In genomic region chr19:28927396-28927795, GRCm38 (mm10) we compare ENCODE assay signal across 30 mouse cellular contexts. TPM values are rescaled to one million over a fixed set of nuclear protein-coding genes. Genes with fewer than 3 reads are reported as not detected.
DNase-seq lines count a peak whose midpoint lies in the region; ATAC-seq and TF ChIP-seq lines count a peak whose summit lies in the region.
"Had no signal": no experiment of that assay in that cellular context is flagged by ENCODE, and none has a peak within 500 bp of the region (broad histone marks: within the 10 kb centered on the region; RNA-seq: fewer than 3 reads in every experiment).

No protein-coding gene starts in this region.

- H3K36me3 ChIP-seq in heart, embryonic 11.5 days (ENCODE audit: control insufficient read depth, insufficient read depth, low read length): no peaks in the 10 kb centered on the region
- H3K36me3 ChIP-seq in heart, adult 2 months (ENCODE audit: control insufficient read depth, insufficient read depth, low read length): no peaks in the 10 kb centered on the region
- H3K36me3 ChIP-seq in heart, postnatal 0 days (replicated peaks; ENCODE audit: control insufficient read depth, insufficient read depth, low read length): no peaks in the 10 kb centered on the region
- H3K36me3 ChIP-seq: embryonic facial prominence, embryonic 12.5 days; G1E; hindbrain, embryonic 13.5 days; limb, embryonic 10.5 days; limb, embryonic 15.5 days had no signal

- TF ChIP-seq POLR2A in heart, adult 2 months (IDR thresholded peaks at IDR 0.05; ENCODE audit: insufficient read depth, low read depth, low read length): no peak

- no peak overlapping the region for H3K4me2 ChIP-seq in heart, embryonic 11.5 days
- no peak overlapping the region for H3K4me2 ChIP-seq in heart, postnatal 0 days (ENCODE audit: low read depth, low read length)
- H3K4me2 ChIP-seq: embryonic facial prominence, embryonic 12.5 days; hindbrain, embryonic 13.5 days; limb, embryonic 15.5 days had no signal

- peaks cover 12% of the 10 kb centered on the region for H3K4me1 ChIP-seq in heart, embryonic 11.5 days (ENCODE audit: control insufficient read depth, insufficient read depth, low read length)
- H3K4me1 ChIP-seq in heart, adult 2 months (ENCODE audit: control insufficient read depth, insufficient read depth, low read length): no peaks in the 10 kb centered on the region
- H3K4me1 ChIP-seq in heart, postnatal 0 days (ENCODE audit: control insufficient read depth, insufficient read depth): peaks cover 11% of the 10 kb centered on the region; the same call in 1 of the 2 replicates
- H3K4me1 ChIP-seq: embryonic facial prominence, embryonic 12.5 days; hindbrain, embryonic 13.5 days; limb, embryonic 10.5 days; limb, embryonic 15.5 days had no signal

- no peak overlapping the region for H3K4me3 ChIP-seq in heart, embryonic 11.5 days (ENCODE audit: low read depth, low read length)
- H3K4me3 ChIP-seq in heart, adult 2 months: no peak overlapping the region
- no peak overlapping the region for H3K4me3 ChIP-seq in heart, postnatal 0 days (ENCODE audit: low read depth, low read length)
- H3K4me3 ChIP-seq: embryonic facial prominence, embryonic 12.5 days; hindbrain, embryonic 13.5 days; limb, embryonic 10.5 days; limb, embryonic 15.5 days had no signal

- no peaks in the 10 kb centered on the region for H3K9me3 ChIP-seq in heart, embryonic 11.5 days (replicated peaks; ENCODE audit: control insufficient read depth, low read length)
- H3K9me3 ChIP-seq in heart, postnatal 0 days (replicated peaks; ENCODE audit: control insufficient read depth, low read length): no peaks in the 10 kb centered on the region
- H3K9me3 ChIP-seq: embryonic facial prominence, embryonic 12.5 days; G1E; hindbrain, embryonic 13.5 days; limb, embryonic 10.5 days; limb, embryonic 15.5 days had no signal

- 12% methylated on average over 4 of the region's 4 CpGs for WGBS in heart, embryonic 11.5 days (ENCODE audit: insufficient replicate concordance)
- 11% methylated on average over 4 of the region's 4 CpGs for WGBS in heart, adult 2 months
- 10% methylated on average over 4 of the region's 4 CpGs for WGBS in heart, postnatal 0 days

- intact Hi-C loops in heart, adult 2 months (cut with DNase I): no loop called here

- no peak for ATAC-seq in heart, embryonic 11.5 days (replicated peaks; ENCODE audit: insufficient number of reproducible peaks, low FRiP score, low TSS enrichment)
- ATAC-seq in heart, postnatal 0 days (ENCODE audit: insufficient read depth, low read depth): 0 out of 2 replicates have a peak, but pooled peaks have one; percentile 11
- ATAC-seq: forebrain, embryonic 16.5 days; intestine, embryonic 16.5 days; liver, postnatal 0 days; Patski had no signal

- H3K9ac ChIP-seq in heart, embryonic 11.5 days (ENCODE audit: low read depth, low read length): no peak overlapping the region
- H3K9ac ChIP-seq in heart, adult 2 months (ENCODE audit: low read depth, low read length): no peak overlapping the region
- no peak overlapping the region for H3K9ac ChIP-seq in heart, postnatal 0 days (replicated peaks; ENCODE audit: low read depth, low read length)
- H3K9ac ChIP-seq: embryonic facial prominence, embryonic 12.5 days; hindbrain, embryonic 13.5 days; limb, embryonic 15.5 days; liver, postnatal 0 days had no signal

- H3K27ac ChIP-seq in heart, embryonic 11.5 days (ENCODE audit: low read depth, low read length): peak overlapping the region; percentile 59
- no peak overlapping the region for H3K27ac ChIP-seq in heart, adult 2 months
- H3K27ac ChIP-seq in heart, postnatal 0 days (ENCODE audit: low read depth): peak overlapping the region; percentile 41; the same call in 1 of the 2 replicates
- H3K27ac ChIP-seq: embryonic facial prominence, embryonic 12.5 days; hindbrain, embryonic 13.5 days; kidney, postnatal 0 days; limb, embryonic 10.5 days; limb, embryonic 15.5 days had no signal

- TF ChIP-seq CTCF in heart, adult 2 months (IDR thresholded peaks at IDR 0.05): no peak
- no peak for TF ChIP-seq CTCF in heart, postnatal 0 days (IDR thresholded peaks at IDR 0.05; ENCODE audit: low read depth)

- no peaks in the 10 kb centered on the region for H3K27me3 ChIP-seq in heart, embryonic 11.5 days (ENCODE audit: control insufficient read depth, insufficient read depth, low read length)
- H3K27me3 ChIP-seq in heart, adult 2 months (ENCODE audit: control insufficient read depth, insufficient read depth, low read length): no peaks in the 10 kb centered on the region
- H3K27me3 ChIP-seq in heart, postnatal 0 days (ENCODE audit: control insufficient read depth, insufficient read depth, low read length): no peaks in the 10 kb centered on the region
- H3K27me3 ChIP-seq: embryonic facial prominence, embryonic 12.5 days; hindbrain, embryonic 13.5 days; limb, embryonic 15.5 days had no signal

- no peak for DNase-seq in heart, adult 2 months
- peak; percentile 15 for DNase-seq in heart, postnatal 0 days (ENCODE audit: low spot score)
- no peak for DNase-seq in heart, adult 9 months (ENCODE audit: low spot score in 2 of 2)
- peak; percentile 35 for DNase-seq in right cerebral cortex, adult 18-20 months
- DNase-seq in right cerebral cortex, postnatal 14 days: no peak
- DNase-seq in lung, postnatal 10 days: no peak
- DNase-seq: adrenal gland, postnatal 10 days; B cell, adult 2 months; cerebellum, adult 11 months; cerebellum, adult 9-10 months; embryo, embryonic 11 days; gastrocnemius, postnatal 10 days; heart, postnatal 4 days; kidney, adult 8-10 months; kidney, postnatal 4 days; liver, postnatal 0 days; lung, postnatal 4 days; midbrain, embryonic 14.5 days; thymus, adult 2 months; thymus, postnatal 36 days had no signal

- no peak for TF ChIP-seq EP300 in heart, adult 2 months (IDR thresholded peaks at IDR 0.05; ENCODE audit: insufficient read depth, low read depth, low read length)
- no peak for TF ChIP-seq EP300 in heart, postnatal 0 days (IDR thresholded peaks at IDR 0.05; ENCODE audit: low read depth)

- H3K79me2 ChIP-seq in heart, adult 2 months (replicated peaks; ENCODE audit: control insufficient read depth, insufficient read depth, low read length): no peaks in the 10 kb centered on the region

RNA-seq across cellular contexts. Expression of gene Plpp6, which starts 36.4 kb away (rescaled TPM):
- 6.2 and 8.3 TPM in 2 replicates for polyA plus RNA-seq in heart, embryonic 11.5 days (2014; fragmentation: Nextera tagmentation; extraction: Ambion mirVana)
- total RNA-seq in heart, adult 2 months (2021): 1 to 10 TPM; 6.6 to 7.4 TPM
- 4.9 and 6.6 TPM in 2 replicates for polyA plus RNA-seq in heart, adult 2 months (2012; rRNA removed)
- total RNA-seq in heart, postnatal 0 days (2014; rRNA removed; ENCODE audit: low replicate concordance): 8.8 and 13.0 TPM in 2 replicates
- 4.4 and 5.5 TPM in 2 replicates for polyA plus RNA-seq in heart, postnatal 0 days (2015; fragmentation: Nextera tagmentation; extraction: Ambion mirVana)

RNA-seq across cellular contexts. Expression of gene 4430402I18Rik, which starts 40.2 kb away (rescaled TPM):
- polyA plus RNA-seq in heart, embryonic 11.5 days (2014; fragmentation: Nextera tagmentation; extraction: Ambion mirVana): 2.3 and 5.1 TPM in 2 replicates
- 10 to 100 TPM; 22.6 to 27.0 TPM for total RNA-seq in heart, adult 2 months (2021)
- 16.8 and 20.6 TPM in 2 replicates for polyA plus RNA-seq in heart, adult 2 months (2012; rRNA removed)
- 3.1 and 24.2 TPM in 2 replicates for total RNA-seq in heart, postnatal 0 days (2014; rRNA removed; ENCODE audit: low replicate concordance)
- polyA plus RNA-seq in heart, postnatal 0 days (2015; fragmentation: Nextera tagmentation; extraction: Ambion mirVana): 19.1 and 28.4 TPM in 2 replicates
- polyA plus RNA-seq: G1E; limb, embryonic 10.5 days had no signal

Comparison
In these comparisons a context has a peak if more than half of its experiments do, and no peak if none do; other contexts are left out.
1. DNase-seq: peak in heart, postnatal 0 days (single experiment) and right cerebral cortex, adult 18-20 months (single experiment); none in heart, adult 2 months (0 of 2), heart, adult 9 months (0 of 2), right cerebral cortex, postnatal 14 days (single experiment) and lung, postnatal 10 days (single experiment).